Mouse (Mus musculus) liver, adult (tissue): Measurements from ENCODE around the gene Hivep3.

ENCODE experiments used
- GATA4 ChIP-seq: IDR thresholded peaks from 2 replicates; pipeline ENCODE4 v1.6.1; 2014; ENCODE audit warnings: mild to moderate bottlenecking, low read length; ENCODE audit not compliant: insufficient replicate concordance

Gene Hivep3

GRCm38 (mm10) chr4:119895504-119895903 is 161.9 kb downstream of the Hivep3 start:
- TF ChIP-seq GATA4, result no peak

GRCm38 (mm10) chr4:119896572-119896971 is 163.0 kb downstream of the Hivep3 start:
- no peak for TF ChIP-seq GATA4

- TF ChIP-seq GATA4, result no peak
These were observed 163.7 kb downstream of the Hivep3 start for GRCm38 (mm10) chr4:119897054-119897855.

- TF ChIP-seq GATA4, result no peak
These were observed 168.2 kb downstream of the Hivep3 start for GRCm38 (mm10) chr4:119901556-119902491.

DNA sequence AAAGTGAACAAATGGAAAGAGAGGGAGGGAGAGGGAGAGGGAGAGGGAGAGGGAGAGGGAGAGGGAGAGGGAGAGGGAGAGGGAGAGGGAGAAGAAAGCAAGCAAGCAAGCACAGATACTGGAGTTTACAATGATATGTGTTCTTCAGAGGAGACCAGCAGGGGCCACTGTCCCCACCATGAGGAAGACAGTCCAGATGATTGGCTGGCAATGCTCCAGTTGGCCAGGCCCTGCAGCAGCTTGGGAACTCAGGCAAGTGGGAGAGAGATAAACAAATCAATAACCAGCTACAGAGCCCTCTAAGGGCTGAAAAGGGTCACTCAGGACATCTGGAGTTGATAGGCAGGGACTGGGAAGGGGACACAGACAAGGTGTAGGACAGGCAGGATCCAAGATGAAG is 169.7 kb downstream of the Hivep3 start:
- TF ChIP-seq GATA4, result no peak

- no peak for TF ChIP-seq GATA4
These were observed 170.2 kb downstream of the Hivep3 start for GRCm38 (mm10) chr4:119903806-119904205.

GRCm38 (mm10) chr4:119904296-119904695 is 170.7 kb downstream of the Hivep3 start:
- no peak for TF ChIP-seq GATA4

DNA sequence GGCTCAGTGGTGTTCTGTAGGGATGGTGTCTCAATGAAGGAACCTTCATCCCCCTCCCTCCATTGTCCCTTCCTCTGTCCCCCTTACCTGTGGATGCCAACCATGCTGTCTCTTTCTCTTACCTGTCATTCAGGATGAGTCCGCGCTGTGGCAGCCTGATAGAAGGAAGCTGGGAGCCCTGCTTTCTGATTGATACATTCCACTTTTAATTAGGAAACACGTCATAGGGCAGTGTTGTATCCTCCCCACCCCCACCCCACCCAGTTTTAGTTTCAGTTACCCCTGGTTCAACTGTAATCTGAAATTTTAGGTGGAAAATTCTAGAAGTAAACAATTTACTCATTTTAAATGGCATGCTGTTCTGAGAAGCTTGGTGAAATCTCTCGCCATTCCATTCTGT is 173.5 kb downstream of the Hivep3 start:
- TF ChIP-seq GATA4, result no peak

DNA sequence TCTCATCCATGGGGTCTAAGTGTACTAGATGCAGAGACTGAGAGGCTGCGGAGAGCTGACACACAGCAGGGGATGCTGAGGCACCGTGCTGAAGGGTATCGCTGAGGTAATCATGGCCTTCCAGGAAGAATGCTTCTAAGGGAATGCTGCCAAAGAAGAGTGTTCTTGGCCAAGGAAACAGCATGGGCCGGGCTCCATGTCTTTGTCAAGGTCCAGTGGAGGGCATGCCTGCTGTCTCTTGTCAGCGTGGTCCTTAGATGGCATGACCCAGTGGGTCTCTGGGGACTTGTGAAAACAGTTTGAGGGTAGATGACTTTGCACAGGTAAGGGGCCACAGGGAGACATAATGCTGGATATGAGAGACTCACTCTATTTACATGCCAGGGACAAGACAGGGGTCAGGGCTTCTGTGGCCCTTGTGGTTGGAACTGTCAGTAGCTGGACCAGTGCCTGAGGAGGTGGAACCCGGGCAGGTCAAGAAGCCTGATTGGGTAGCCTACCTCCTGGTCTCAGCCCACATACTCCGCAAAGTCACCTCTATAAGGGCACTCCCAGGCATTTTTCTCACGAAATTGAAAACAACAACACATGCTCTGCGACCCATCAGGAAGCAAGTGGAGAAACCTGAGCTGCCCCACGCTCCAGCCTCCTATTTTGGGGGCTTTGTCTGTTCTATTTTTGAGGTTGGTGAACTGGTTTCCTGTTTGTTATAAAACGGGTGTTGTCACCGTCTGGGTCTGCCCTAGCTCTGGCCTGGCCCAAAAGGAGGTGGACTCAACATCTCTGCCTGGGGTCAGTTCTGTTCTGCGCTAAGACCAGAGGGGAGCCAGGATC is 177.7 kb downstream of the Hivep3 start:
- no peak for TF ChIP-seq GATA4

DNA sequence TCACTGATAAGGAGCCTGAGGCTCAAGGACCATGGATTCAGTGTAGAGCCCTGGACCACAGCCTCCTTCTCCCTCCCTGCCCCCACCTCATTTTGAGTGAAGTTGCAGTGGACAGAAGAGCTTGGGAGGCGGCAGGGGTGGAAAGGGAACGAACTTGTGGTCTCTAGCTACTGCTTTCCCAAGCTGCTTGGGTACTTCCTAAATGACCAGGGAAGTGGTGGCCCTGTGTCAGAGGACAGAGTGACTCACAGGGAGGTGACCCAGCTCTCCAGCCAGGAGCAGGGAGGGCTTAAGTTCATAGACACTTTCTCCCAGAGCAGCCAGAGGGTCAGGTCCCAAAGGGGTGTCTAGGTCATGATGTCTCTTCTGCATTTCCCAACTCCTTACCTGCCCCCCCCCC is 178.6 kb downstream of the Hivep3 start:
- no peak for TF ChIP-seq GATA4

GRCm38 (mm10) chr4:119914194-119914593 is 180.6 kb downstream of the Hivep3 start:
- TF ChIP-seq GATA4, result no peak

DNA sequence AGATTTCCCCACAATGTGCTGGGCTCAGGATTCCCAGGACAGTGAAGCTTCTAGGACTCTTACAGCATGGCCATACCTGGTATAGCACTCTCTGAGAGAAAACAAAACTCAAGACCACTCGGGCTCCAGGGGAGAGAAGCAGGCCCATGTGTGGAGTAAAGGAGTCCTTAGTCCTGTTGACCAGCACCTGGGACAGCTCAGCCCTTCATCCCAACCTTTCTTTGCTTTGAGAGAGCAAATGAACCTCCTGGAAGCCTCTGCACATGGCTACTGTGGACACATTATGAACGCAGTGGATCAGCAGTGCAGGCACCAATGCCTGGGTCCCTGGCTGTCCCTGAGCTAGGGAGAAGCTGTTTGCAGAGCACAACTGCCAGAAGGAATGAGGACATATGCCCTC is 181.5 kb downstream of the Hivep3 start:
- TF ChIP-seq GATA4, result no peak

DNA sequence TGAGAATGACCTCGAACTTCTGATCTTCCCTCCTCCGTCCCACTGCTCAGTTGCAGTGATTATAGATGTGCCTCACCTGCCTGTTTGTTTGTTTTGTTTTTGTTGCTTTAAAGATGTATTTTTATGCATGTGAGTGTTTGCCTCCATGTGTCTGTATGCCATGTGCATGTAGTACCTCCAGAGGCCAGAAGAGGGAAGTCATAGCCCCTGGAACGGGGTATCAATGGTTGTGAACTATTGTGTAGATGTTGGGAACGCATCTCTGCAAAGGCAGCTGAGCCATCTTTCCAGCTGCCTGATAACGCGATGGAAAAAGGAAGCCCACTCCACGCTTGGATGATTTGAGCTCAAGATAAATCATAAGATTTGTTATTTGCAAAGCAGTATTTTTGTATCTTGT is 183.9 kb downstream of the Hivep3 start:
- no peak for TF ChIP-seq GATA4

GRCm38 (mm10) chr4:119919349-119919748 is 185.8 kb downstream of the Hivep3 start:
- TF ChIP-seq GATA4, result no peak

DNA sequence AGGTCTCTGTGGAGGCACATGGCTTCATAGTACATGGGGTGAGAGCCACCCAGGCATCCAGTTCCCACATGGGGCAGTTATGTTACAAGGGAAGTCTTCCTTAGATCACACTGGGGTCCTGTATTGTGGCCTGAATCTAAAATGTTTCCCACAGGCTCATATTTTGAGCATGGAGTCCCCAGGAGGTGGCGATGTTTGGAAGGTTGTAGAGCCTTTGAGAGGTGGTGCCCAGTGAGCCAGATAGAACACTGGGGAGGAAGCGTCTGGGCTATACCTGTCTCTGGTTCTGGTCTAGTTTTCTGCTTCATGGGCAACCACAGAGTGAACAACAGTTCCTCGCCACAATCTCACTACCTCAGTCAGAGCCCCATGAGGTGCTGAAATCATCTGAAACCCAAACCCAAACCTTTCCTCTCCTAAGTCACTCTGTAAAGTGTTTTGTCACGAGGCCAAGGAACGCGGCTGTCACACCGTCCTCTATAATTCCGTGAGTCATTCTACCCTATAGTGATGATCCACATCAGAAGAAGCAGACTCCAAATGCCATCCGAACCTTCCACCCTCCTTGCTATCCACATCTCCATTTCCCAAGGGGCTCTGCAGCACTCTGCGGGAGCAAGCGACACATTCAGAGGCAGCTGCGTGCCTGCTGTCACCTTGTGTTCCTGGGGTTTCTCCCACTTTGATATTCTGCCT is 187.6 kb downstream of the Hivep3 start:
- TF ChIP-seq GATA4, result no peak

- TF ChIP-seq GATA4, result no peak
These were observed 188.2 kb downstream of the Hivep3 start for GRCm38 (mm10) chr4:119921723-119922266.
